ENCODE assay signal across 9 mouse cellular contexts in genomic region chr19:15985172-15985713, GRCm38 (mm10). TPM values are rescaled to one million over a fixed set of nuclear protein-coding genes. Genes with fewer than 3 reads are reported as not detected.
DNase-seq lines count a peak whose midpoint lies in the region; ATAC-seq and TF ChIP-seq lines count a peak whose summit lies in the region.
"Had no signal": no experiment of that assay in that cellular context is flagged by ENCODE, and none has a peak within 500 bp of the region (broad histone marks: within the 10 kb centered on the region; RNA-seq: fewer than 3 reads in every experiment).

No protein-coding gene starts in this region.

- ATAC-seq in heart, embryonic 16.5 days (replicated peaks; ENCODE audit: extremely low read depth, insufficient read depth, low FRiP score) = no peak
- peak; percentile 24 for ATAC-seq in megakaryocyte progenitor cell, adult 5-6 weeks (replicated peaks; ENCODE audit: poor library complexity)

- no peak for DNase-seq in heart, postnatal 36 days
- DNase-seq in MEL (ENCODE audit: low read depth, low spot score) = no peak
- no peak for DNase-seq in hindbrain, embryonic 10.5 days (ENCODE audit: low spot score)
- no peak for DNase-seq in embryo, embryonic 10 days (ENCODE audit: low spot score)
- no peak for DNase-seq in right cerebral cortex, postnatal 14 days
- DNase-seq in ovary, postnatal 10 days (ENCODE audit: low spot score) = no peak

- H3K36me3 ChIP-seq in heart, embryonic 16.5 days (ENCODE audit: control insufficient read depth, insufficient read depth) = no peaks in the 10 kb centered on the region
- peaks cover 0 to 13% of the 10 kb centered on the region in 2 experiments; a peak in 2 of 4 replicates for H3K36me3 ChIP-seq in MEL (ENCODE audit: control insufficient read depth in 1 of 2, insufficient read depth in 2 of 2, low read length in 2 of 2)
- H3K36me3 ChIP-seq in hindbrain, embryonic 10.5 days = peaks cover 19% of the 10 kb centered on the region

- 27% methylated on average over 10 of the region's 10 CpGs for WGBS in heart, embryonic 16.5 days
- WGBS in hindbrain, embryonic 10.5 days = 32% methylated on average over 10 of the region's 10 CpGs

- TF ChIP-seq EP300 in MEL (IDR thresholded peaks at IDR 0.05; ENCODE audit: low read depth in 1 of 2, low read length in 2 of 2) = no peak

- H3K4me3 ChIP-seq in heart, embryonic 16.5 days (ENCODE audit: low read length) = peak overlapping the region; percentile 76
- H3K4me3 ChIP-seq in MEL (ENCODE audit: control insufficient read depth in 1 of 2, insufficient read depth in 1 of 2, low read depth in 2 of 2, low read length in 2 of 2) = peak overlapping the region; percentile 81 to 92
- peak overlapping the region; percentile 90 for H3K4me3 ChIP-seq in hindbrain, embryonic 10.5 days

- TF ChIP-seq CTCF in MEL (IDR thresholded peaks at IDR 0.05 in 2 of 3, conservative IDR thresholded peaks at IDR 0.05 in 1 of 3; ENCODE audit: control insufficient read depth in 1 of 3, insufficient read depth in 1 of 3, low read depth in 2 of 3, low read length in 3 of 3, poor library complexity in 1 of 3, severe bottlenecking in 1 of 3) = no peak

- peak overlapping the region; percentile 68 for H3K9ac ChIP-seq in heart, embryonic 16.5 days (ENCODE audit: low read length)
- peak overlapping the region; percentile 64 for H3K9ac ChIP-seq in MEL (ENCODE audit: control insufficient read depth, low read depth, low read length, poor library complexity, severe bottlenecking)

- H3K27ac ChIP-seq in heart, embryonic 16.5 days (ENCODE audit: low read length) = no peak overlapping the region
- no peak overlapping the region for H3K27ac ChIP-seq in MEL (ENCODE audit: control insufficient read depth, low read depth, low read length)
- H3K27ac ChIP-seq in hindbrain, embryonic 10.5 days = peak overlapping the region; percentile 98

- TF ChIP-seq RAD21 in MEL (IDR thresholded peaks at IDR 0.05; ENCODE audit: low read depth, low read length) = no peak

- peaks cover 4% of the 10 kb centered on the region for H3K4me1 ChIP-seq in heart, embryonic 16.5 days (ENCODE audit: control insufficient read depth, insufficient read depth, low read length)
- H3K4me1 ChIP-seq in MEL (ENCODE audit: control insufficient read depth in 1 of 2, insufficient read depth in 2 of 2, low read length in 2 of 2) = peaks cover 0 to 4% of the 10 kb centered on the region in 2 experiments; a peak in 2 of 4 replicates
- peaks cover 21% of the 10 kb centered on the region for H3K4me1 ChIP-seq in hindbrain, embryonic 10.5 days (replicated peaks)

- H3K27me3 ChIP-seq in heart, embryonic 16.5 days (ENCODE audit: control insufficient read depth, insufficient read depth, low read length) = no peaks in the 10 kb centered on the region
- H3K27me3 ChIP-seq in MEL (ENCODE audit: control insufficient read depth in 1 of 2, insufficient read depth in 2 of 2, low read length in 2 of 2) = no peaks in the 10 kb centered on the region
- H3K27me3 ChIP-seq in hindbrain, embryonic 10.5 days (ENCODE audit: insufficient read depth, poor library complexity, severe bottlenecking) = no peaks in the 10 kb centered on the region
- H3K27me3 ChIP-seq: Patski had no signal

- peak overlapping the region; percentile 98 for H3K4me2 ChIP-seq in heart, embryonic 16.5 days (ENCODE audit: low read depth, low read length)

- peak in 1 of 2 experiments; percentile 84; a peak in 1 of 4 replicates for TF ChIP-seq POLR2A in MEL (IDR thresholded peaks at IDR 0.05; ENCODE audit: control insufficient read depth in 1 of 2, insufficient read depth in 1 of 2, low read depth in 1 of 2, low read length in 2 of 2, poor library complexity in 1 of 2)

- intact Hi-C loops in heart, postnatal 36 days (cut with DNase I) = no loop called here

- H3K9me3 ChIP-seq in heart, embryonic 16.5 days (replicated peaks; ENCODE audit: control insufficient read depth, low read length) = no peaks in the 10 kb centered on the region
- no peaks in the 10 kb centered on the region for H3K9me3 ChIP-seq in MEL (replicated peaks; ENCODE audit: insufficient read depth, low read length)
- no peaks in the 10 kb centered on the region for H3K9me3 ChIP-seq in hindbrain, embryonic 10.5 days

- H3K79me2 ChIP-seq in MEL (ENCODE audit: control insufficient read depth, insufficient read depth, low read length, poor library complexity) = peaks cover 16% of the 10 kb centered on the region

TF ChIP-seq in MEL, 35 proteins besides CTCF, POLR2A, EP300 and RAD21:
- no peak for TF ChIP-seq MEF2A (IDR thresholded peaks at IDR 0.05; ENCODE audit: extremely low read depth, insufficient replicate concordance, low read depth, low read length, poor library complexity, severe bottlenecking)
- TF ChIP-seq TBP (IDR thresholded peaks at IDR 0.05; ENCODE audit: low read depth, low read length) = peak; percentile 80

RNA-seq across cellular contexts. Expression of gene Cep78, which starts 0.5 kb away (rescaled TPM):
- 12.5 and 13.2 TPM in 2 replicates for polyA plus RNA-seq in heart, embryonic 16.5 days (2015; fragmentation: Nextera tagmentation; extraction: Ambion mirVana)
- total RNA-seq in heart, postnatal 36 days (2021) = 1 to 10 TPM; 3.7 to 3.9 TPM
- total RNA-seq in MEL (2012; rRNA removed) = 22.0 and 23.0 TPM in 2 replicates
- polyA plus RNA-seq in MEL (2012; ENCODE audit: insufficient read depth in 1 of 2, insufficient read length in 2 of 2, low read depth in 1 of 2, low replicate concordance in 2 of 2, missing spikeins in 1 of 2) = 10 to 100 TPM in 1 of 2 experiments, not detected in 1; 22.2 TPM
- polyA plus RNA-seq in hindbrain, embryonic 10.5 days (2016; fragmentation: Nextera tagmentation; extraction: Ambion mirVana) = 48.9 and 57.9 TPM in 2 replicates
- total RNA-seq in megakaryocyte progenitor cell, adult 5-6 weeks (2015) = 13.0 and 17.4 TPM in 2 replicates
- total RNA-seq in megakaryocyte progenitor cell, adult 5-6 weeks (2017) = 17.8 and 25.2 TPM in 2 replicates

RNA-seq across cellular contexts. Expression of gene Psat1, which starts 38.1 kb away (rescaled TPM):
- 80.8 and 80.9 TPM in 2 replicates for polyA plus RNA-seq in heart, embryonic 16.5 days (2015; fragmentation: Nextera tagmentation; extraction: Ambion mirVana)
- 1 to 10 TPM; 4.2 to 6.2 TPM for total RNA-seq in heart, postnatal 36 days (2021)
- 201 and 352 TPM in 2 replicates for total RNA-seq in MEL (2012; rRNA removed)
- polyA plus RNA-seq in MEL (2012; ENCODE audit: insufficient read depth in 1 of 2, insufficient read length in 2 of 2, low read depth in 1 of 2, low replicate concordance in 2 of 2, missing spikeins in 1 of 2) = 100 to 1,000 TPM; 484 to 552 TPM
- 104 and 131 TPM in 2 replicates for polyA plus RNA-seq in hindbrain, embryonic 10.5 days (2016; fragmentation: Nextera tagmentation; extraction: Ambion mirVana)
- 130 and 136 TPM in 2 replicates for total RNA-seq in megakaryocyte progenitor cell, adult 5-6 weeks (2015)
- 99.4 and 103 TPM in 2 replicates for total RNA-seq in megakaryocyte progenitor cell, adult 5-6 weeks (2017)

Comparison
In these comparisons a context has a peak if more than half of its experiments do, and no peak if none do; other contexts are left out.
1. RNA of gene Psat1, which starts 38.1 kb away (total RNA-seq): 201 to 352 TPM in MEL and 99.4 to 136 TPM in megakaryocyte progenitor cell, adult 5-6 weeks; 4.2 to 6.2 TPM in heart, postnatal 36 days; every median in the first group is over 10 times any median in the second.
2. Peak in every context shown above with its lines, with median percentiles within 50 percentile points of each other: H3K4me3 ChIP-seq.